Mouse (Mus musculus) heart, adult 8-10 months (tissue): Measurements from ENCODE around the gene Mrps2. TPM values are rescaled to one million over a fixed set of nuclear protein-coding genes. Genes with fewer than 3 reads are reported as not detected.

Experiments used
- DNase-seq: peaks from one replicate; pipeline ENCODE4 v3.0.0; 2022; ENCODE audit warnings: low spot score
- total RNA-seq, 4 experiments: library from RNA; stranded (reverse); gene quantifications; 2 replicates each; pipeline ENCODE4 v1.2.4; 2022

Mrps2 gene
- 10 to 100 TPM; 39.1 to 46.8 (median 42.0) TPM for total RNA-seq

GRCm38 (mm10) chr2:28467860-28468485 lies at the start of gene Mrps2:
TSS of gene Mrps2 (plus strand) at chr2:28468066.
- DNase-seq, result peak; percentile 71

GRCm38 (mm10) chr2:28419898-28420297 lies 48.0 kb upstream of the Mrps2 start:
- DNase-seq, result peak; percentile 83

GRCm38 (mm10) chr2:28423167-28423566 lies 44.7 kb upstream of the Mrps2 start:
- DNase-seq, result no peak

- DNase-seq, result no peak
Measured at GRCm38 (mm10) chr2:28427226-28427625, 40.6 kb upstream of the Mrps2 start.

- DNase-seq, result no peak
Measured at GRCm38 (mm10) chr2:28430846-28431245, 37.0 kb upstream of the Mrps2 start.

- no peak for DNase-seq
Measured at GRCm38 (mm10) chr2:28432811-28433210, 35.1 kb upstream of the Mrps2 start.

- no peak for DNase-seq
Measured at GRCm38 (mm10) chr2:28433512-28433911, 34.4 kb upstream of the Mrps2 start.

GRCm38 (mm10) chr2:28435401-28435800 lies 32.5 kb upstream of the Mrps2 start:
- DNase-seq, result no peak

GRCm38 (mm10) chr2:28440842-28441241 lies 27.0 kb upstream of the Mrps2 start:
- DNase-seq, result no peak

GRCm38 (mm10) chr2:28445082-28445481 lies 22.8 kb upstream of the Mrps2 start:
- no peak for DNase-seq

GRCm38 (mm10) chr2:28446181-28446514 lies 21.7 kb upstream of the Mrps2 start:
- no peak for DNase-seq

- DNase-seq, result no peak
Measured at GRCm38 (mm10) chr2:28446515-28447314, 21.2 kb upstream of the Mrps2 start, which contains the start of gene Ppp1r26. TSS of gene Ppp1r26 (plus strand) at chr2:28446800.

- no peak for DNase-seq
Measured at GRCm38 (mm10) chr2:28447315-28447670, 20.6 kb upstream of the Mrps2 start.

- no peak for DNase-seq
Measured at GRCm38 (mm10) chr2:28451663-28452062, 16.2 kb upstream of the Mrps2 start.

GRCm38 (mm10) chr2:28453539-28453938 lies 14.3 kb upstream of the Mrps2 start:
- no peak for DNase-seq

- DNase-seq, result no peak
Measured at GRCm38 (mm10) chr2:28456616-28457015, 11.2 kb upstream of the Mrps2 start.

- no peak for DNase-seq
Measured at GRCm38 (mm10) chr2:28463919-28464318, 3.9 kb upstream of the Mrps2 start.

GRCm38 (mm10) chr2:28464919-28465318 lies 2.9 kb upstream of the Mrps2 start:
- no peak for DNase-seq

- DNase-seq, result peak; percentile 59
Measured at GRCm38 (mm10) chr2:28465836-28466518, 1.9 kb upstream of the Mrps2 start, which contains the start of gene 1700007K13Rik. TSS of gene 1700007K13Rik (minus strand) at chr2:28466332.

- no peak for DNase-seq
Measured at GRCm38 (mm10) chr2:28468486-28469225, 790 bp downstream of the Mrps2 start.

GRCm38 (mm10) chr2:28469461-28469860 lies 1.6 kb downstream of the Mrps2 start:
- DNase-seq, result no peak

GRCm38 (mm10) chr2:28470591-28470990 lies 2.7 kb downstream of the Mrps2 start:
- no peak for DNase-seq
